Mouse (Mus musculus): ENCODE measurements at regions not wholly inside any gene's neighbourhood (a gene's known extent, or its start where the extent isn't known, plus 50 kb on each side); places are given as distances from the start of the nearest gene placed in this dataset.
"Not testable (repeated sequence)": the region's sequence is repeated elsewhere in the genome, so short reads cannot be mapped to it uniquely, and the experiment has no call there.

GRCm38 (mm10) chr16:12700088-12700487 lies 409.4 kb upstream of the Ercc4 start:
- no peak for DNase-seq

GRCm38 (mm10) chr16:12703818-12704590 lies 405.5 kb upstream of the Ercc4 start:
- no peak for DNase-seq

- DNase-seq = no peak
Measured at GRCm38 (mm10) chr16:12706907-12707306, 402.6 kb upstream of the Ercc4 start.

GRCm38 (mm10) chr16:12721368-12721767 lies 388.1 kb upstream of the Ercc4 start:
- DNase-seq = not testable (repeated sequence)

- DNase-seq = no peak
Measured at GRCm38 (mm10) chr16:12726043-12726442, 383.4 kb upstream of the Ercc4 start.

GRCm38 (mm10) chr16:12730167-12730730 lies 379.2 kb upstream of the Ercc4 start:
- DNase-seq = not testable (repeated sequence)

- no peak for DNase-seq
Measured at GRCm38 (mm10) chr16:12731588-12731987, 377.9 kb upstream of the Ercc4 start.

- DNase-seq = no peak
Measured at GRCm38 (mm10) chr16:12742472-12742871, 367.0 kb upstream of the Ercc4 start.

- no peak for DNase-seq
Measured at GRCm38 (mm10) chr16:12753181-12753580, 356.3 kb upstream of the Ercc4 start.

- DNase-seq = no peak
Measured at GRCm38 (mm10) chr16:12754361-12754760, 355.1 kb upstream of the Ercc4 start.

- no peak for DNase-seq
Measured at GRCm38 (mm10) chr16:12758594-12758993, 350.9 kb upstream of the Ercc4 start.

GRCm38 (mm10) chr16:12764166-12764565 lies 345.3 kb upstream of the Ercc4 start:
- no peak for DNase-seq

GRCm38 (mm10) chr16:12764608-12765007 lies 344.9 kb upstream of the Ercc4 start:
- no peak for DNase-seq

GRCm38 (mm10) chr16:12766846-12767245 lies 342.6 kb upstream of the Ercc4 start:
- DNase-seq = no peak

GRCm38 (mm10) chr16:12768161-12768895 lies 341.2 kb upstream of the Ercc4 start:
- no peak for DNase-seq

GRCm38 (mm10) chr16:12770482-12770881 lies 339.0 kb upstream of the Ercc4 start:
- no peak for DNase-seq

- DNase-seq = no peak
Measured at GRCm38 (mm10) chr16:12772535-12772934, 336.9 kb upstream of the Ercc4 start.

GRCm38 (mm10) chr16:12775876-12776275 lies 333.6 kb upstream of the Ercc4 start:
- no peak for DNase-seq

- no peak for DNase-seq
Measured at GRCm38 (mm10) chr16:12779079-12779478, 330.4 kb upstream of the Ercc4 start.

- no peak for DNase-seq
Measured at GRCm38 (mm10) chr16:12780635-12781034, 328.8 kb upstream of the Ercc4 start.

GRCm38 (mm10) chr16:12785828-12786227 lies 323.7 kb upstream of the Ercc4 start:
- no peak for DNase-seq

- no peak for DNase-seq
Measured at GRCm38 (mm10) chr16:12798523-12798922, 311.0 kb upstream of the Ercc4 start.

GRCm38 (mm10) chr16:12800181-12800580 lies 309.3 kb upstream of the Ercc4 start:
- DNase-seq = no peak

GRCm38 (mm10) chr16:12802651-12803050 lies 306.8 kb upstream of the Ercc4 start:
- no peak for DNase-seq

Measured in cerebellum, postnatal 36 days (tissue).